Mouse (Mus musculus) embryo, embryonic 9.5 days (tissue): ENCODE results near the gene Pigp.
A peak's percentile ranks its signal among the peaks of the same experiment; 100 is the strongest.

Experiments
- DNase-seq: peaks from one replicate; pipeline ENCODE4 v3.0.0-alpha.2; 2017; ENCODE audit errors: extremely low spot score

Pigp gene

DNA sequence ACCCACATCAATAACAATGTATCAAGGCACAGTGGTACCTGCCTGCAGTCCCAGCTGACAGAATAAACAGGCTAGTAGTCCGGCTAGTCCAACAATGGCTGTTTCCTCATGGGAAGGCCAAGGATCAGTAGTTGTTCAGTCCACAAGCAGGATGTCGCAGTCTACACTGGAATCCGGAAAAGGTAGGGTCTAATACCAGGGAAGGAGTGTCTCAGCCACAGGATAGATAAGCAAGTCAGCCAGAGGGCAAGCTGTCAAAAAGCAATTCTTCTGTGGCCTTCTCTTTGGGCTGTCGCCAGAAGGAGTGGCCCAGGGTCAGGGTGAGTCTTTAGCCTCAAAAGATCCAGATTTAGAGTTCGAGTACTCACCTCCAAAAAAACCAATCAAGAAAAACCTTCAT lies 53.9 kb downstream of the Pigp start:
- no peak for DNase-seq

DNA sequence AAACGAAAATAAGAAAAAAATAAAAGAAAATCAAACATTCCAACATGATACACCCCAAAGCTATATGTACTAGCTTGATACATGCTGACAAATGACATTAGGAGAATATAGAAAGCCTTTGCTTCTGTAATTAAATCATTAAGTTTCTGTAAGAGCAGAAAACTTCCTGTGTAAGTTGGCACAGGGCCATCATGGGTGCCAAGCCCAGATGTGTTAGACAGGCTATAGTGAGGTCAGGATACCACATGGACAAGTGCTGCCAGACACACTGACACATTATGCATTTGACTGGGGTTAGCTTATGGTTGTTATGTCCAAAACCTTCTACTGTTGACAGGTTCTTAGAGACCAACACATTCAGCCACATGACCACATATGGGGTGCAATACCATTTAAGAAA lies 56.4 kb downstream of the Pigp start:
- no peak for DNase-seq

DNA sequence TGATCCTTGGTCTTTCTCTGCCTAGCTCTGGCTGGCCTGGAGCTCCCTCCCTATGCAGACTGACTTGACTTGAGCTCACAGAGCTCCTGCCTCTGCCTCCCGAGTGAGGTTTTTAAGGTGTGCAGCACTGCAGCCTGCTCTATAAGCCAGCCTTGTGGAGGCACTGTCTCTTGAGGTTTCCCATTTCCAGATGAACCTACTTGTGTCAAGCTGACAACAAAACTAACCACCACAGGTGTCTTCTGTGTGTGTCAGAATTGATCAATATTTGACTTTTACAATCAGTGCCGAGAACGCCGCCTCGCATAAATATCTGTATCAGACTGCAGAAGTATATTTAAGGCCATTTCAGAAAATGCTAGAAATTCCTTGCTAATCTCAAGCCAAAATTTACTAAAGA lies 57.0 kb downstream of the Pigp start:
- no peak for DNase-seq

- peak; percentile 98 for DNase-seq
These were observed 58.2 kb downstream of the Pigp start, which contains the start of gene Hlcs for GRCm38 (mm10) chr16:94313229-94314030. TSS of gene Hlcs (minus strand) at chr16:94313571.

- peak; percentile 92 for DNase-seq
These were observed 58.9 kb downstream of the Pigp start for GRCm38 (mm10) chr16:94312663-94313228.

GRCm38 (mm10) chr16:94311931-94312330 lies 59.7 kb downstream of the Pigp start:
- DNase-seq = no peak

DNA sequence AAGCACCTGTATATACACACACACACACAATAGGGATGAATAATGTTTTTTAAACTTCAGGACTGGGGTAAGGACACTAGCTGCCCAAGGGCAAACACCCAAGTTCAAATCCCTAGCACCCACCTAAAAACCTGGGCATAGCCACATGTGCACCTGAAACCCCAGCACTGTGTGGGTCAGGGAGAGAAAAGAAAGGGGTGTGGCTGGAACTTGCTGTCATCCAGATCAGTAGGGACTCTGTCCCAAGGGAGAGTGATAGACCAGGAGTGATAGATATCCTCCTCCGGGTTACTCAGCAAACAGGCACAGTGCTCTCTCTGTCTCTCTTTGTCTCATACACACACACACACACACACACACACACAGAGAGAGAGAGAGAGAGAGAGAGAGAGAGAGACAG lies 60.2 kb downstream of the Pigp start:
- no peak for DNase-seq

DNA sequence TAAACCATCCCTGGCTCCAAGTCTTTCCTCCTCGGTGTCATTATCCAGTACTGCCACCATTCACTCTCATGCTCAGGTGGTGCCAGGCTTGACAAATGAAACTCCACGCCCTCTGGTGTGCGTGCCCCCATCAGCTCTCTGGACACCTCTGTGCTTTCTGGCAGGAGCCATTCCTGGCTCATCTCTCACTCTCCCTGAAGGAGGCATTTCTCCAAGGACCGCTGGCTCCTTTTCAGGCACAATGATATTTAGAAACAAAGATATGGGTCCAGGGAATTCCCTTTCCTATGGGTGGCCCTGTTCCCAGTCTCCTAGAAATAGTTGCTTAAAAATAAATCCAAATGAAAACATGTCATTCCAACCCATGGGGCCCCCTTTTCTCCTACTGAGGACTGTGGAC lies 62.6 kb downstream of the Pigp start:
- DNase-seq = no peak
